Mouse (Mus musculus) midbrain, embryonic 13.5 days (tissue): ENCODE data around the gene Dus4l. TPM values are rescaled to one million over a fixed set of nuclear protein-coding genes. Genes with fewer than 3 reads are reported as not detected.
A peak's percentile ranks its signal among the peaks of the same experiment; 100 is the strongest.
"Not testable (repeated sequence)": the region's sequence is repeated elsewhere in the genome, so short reads cannot be mapped to it uniquely, and the experiment has no call there.

Experiments used
- ATAC-seq: fragments of 200-750 bp; cut with Nextera tagmentation; 2 replicates; pipeline ENCODE4 v1.8.0; 2017; ENCODE audit warnings: mild to moderate bottlenecking, moderate TSS enrichment, moderate library complexity
- H3K27ac ChIP-seq: fragments of 300-500 bp; sonication (generic); 2 replicates; pipeline ENCODE4 v1.5.1; 2015; ENCODE audit warnings: inconsistent platforms, mild to moderate bottlenecking, moderate library complexity
- H3K27me3 ChIP-seq: fragments of 300-500 bp; sonication (generic); 2 replicates; pipeline ENCODE4 v1.6.1; 2015; ENCODE audit warnings: mild to moderate bottlenecking, inconsistent platforms
- H3K36me3 ChIP-seq: fragments of 300-500 bp; sonication (generic); 2 replicates; pipeline ENCODE4 v1.6.1; 2015; ENCODE audit warnings: mild to moderate bottlenecking, inconsistent platforms
- H3K4me1 ChIP-seq: fragments of 300-500 bp; sonication (generic); replicated peaks from 2 replicates; pipeline ENCODE4 v1.6.1; 2015; ENCODE audit warnings: inconsistent platforms
- H3K4me2 ChIP-seq: fragments of 300-500 bp; sonication (generic); replicated peaks from 2 replicates; pipeline ENCODE4 v1.6.1; 2015; ENCODE audit warnings: moderate library complexity, mild to moderate bottlenecking, inconsistent platforms
- H3K4me3 ChIP-seq: fragments of 300-500 bp; sonication (generic); replicated peaks from 2 replicates; pipeline ENCODE4 v1.5.1; 2015; ENCODE audit warnings: mild to moderate bottlenecking, inconsistent platforms
- H3K9ac ChIP-seq: fragments of 300-500 bp; sonication (generic); replicated peaks from 2 replicates; pipeline ENCODE4 v1.6.1; 2015; ENCODE audit warnings: mild to moderate bottlenecking, inconsistent platforms
- H3K9me3 ChIP-seq: fragments of 300-500 bp; sonication (generic); 2 replicates; pipeline ENCODE4 v1.6.1; 2016; ENCODE audit warnings: mild to moderate bottlenecking, inconsistent platforms
- WGBS: fragments of 180-500 bp; shearing (Covaris S2); methylation state at CpG from one replicate; pipeline ENCODE4 v1.1.7; 2015; 5-methylcytosine and 5-hydroxymethylcytosine counted together
- polyA plus RNA-seq: library from polyadenylated mRNA; unstranded; fragments of >200 nt; fragmentation: Nextera tagmentation; extraction: Ambion mirVana; gene quantifications from 2 replicates; pipeline ENCODE4 v1.2.1, GENCODE M21; 2015

Dus4l gene
- polyA plus RNA-seq, 1 experiment from 2014 or later, result 9.2 TPM

GRCm38 (mm10) chr12:31634343-31635239, 20.0 kb downstream of the Dus4l start, which contains the start of gene Bcap29:
Gene Bcap29, minus strand, starts transcription at chr12:31634658.
- Histone ChIP-seq H3K4me2 (peak within 1 kb of the TSS; percentile 72), H3K4me1 (peaks cover 4% of the 10 kb centered on the region), H3K27me3 (no peaks in the 10 kb centered on the region), H3K9ac (peak within 1 kb of the TSS; percentile 82), H3K27ac (peak within 1 kb of the TSS; percentile 39), H3K36me3 (0 out of 2 replicates have a peak, but pooled peaks cover 3% of the 10 kb centered on the region), H3K4me3 (peak within 1 kb of the TSS; percentile 57), H3K9me3 (no peaks in the 10 kb centered on the region)
- 2% methylated on average over 49 of the region's 73 CpGs for WGBS
- peak; percentile 90 for ATAC-seq

- peak overlapping the region; percentile 57 for H3K4me3 ChIP-seq
- no peak overlapping the region for H3K27ac ChIP-seq
- H3K36me3 ChIP-seq, result 0 out of 2 replicates have a peak, but pooled peaks cover 3% of the 10 kb centered on the region
- ATAC-seq, result peak; percentile 57
- H3K4me2 ChIP-seq, result peak overlapping the region; percentile 72
- peaks cover 4% of the 10 kb centered on the region for H3K4me1 ChIP-seq
- 7% methylated on average over 13 of the region's 13 CpGs for WGBS
- H3K9ac ChIP-seq, result peak overlapping the region; percentile 82
- H3K9me3 ChIP-seq, result no peaks in the 10 kb centered on the region
- H3K27me3 ChIP-seq, result no peaks in the 10 kb centered on the region
Measured at GRCm38 (mm10) chr12:31633970-31634342, 20.7 kb downstream of the Dus4l start.

GRCm38 (mm10) chr12:31628396-31628795, 26.2 kb downstream of the Dus4l start:
- not testable (repeated sequence) for H3K27me3 ChIP-seq, H3K27ac ChIP-seq, H3K4me1 ChIP-seq, H3K4me3 ChIP-seq, H3K36me3 ChIP-seq, H3K9me3 ChIP-seq, H3K9ac ChIP-seq, H3K4me2 ChIP-seq, ATAC-seq
- WGBS, result 93% methylated on average over 9 of the region's 9 CpGs

GRCm38 (mm10) chr12:31625016-31625415, 29.6 kb downstream of the Dus4l start:
- no peak for ATAC-seq
- Histone ChIP-seq H3K4me1 (0 out of 2 replicates have a peak, but pooled peaks cover 2% of the 10 kb centered on the region), H3K9me3 (no peaks in the 10 kb centered on the region), H3K36me3 (peaks cover 9% of the 10 kb centered on the region; the same call in 1 of the 2 replicates), H3K9ac (no peak overlapping the region), H3K27me3 (no peaks in the 10 kb centered on the region), H3K27ac (no peak overlapping the region), H3K4me3 (no peak overlapping the region), H3K4me2 (no peak overlapping the region)
- 98% methylated on average over 1 of the region's 1 CpGs for WGBS

GRCm38 (mm10) chr12:31620106-31620505, 34.5 kb downstream of the Dus4l start:
- no peaks in the 10 kb centered on the region for H3K9me3 ChIP-seq
- 0 out of 2 replicates have a peak, but pooled peaks cover 2% of the 10 kb centered on the region for H3K4me1 ChIP-seq
- no peak overlapping the region for H3K27ac ChIP-seq
- H3K4me2 ChIP-seq, result no peak overlapping the region
- no peaks in the 10 kb centered on the region for H3K27me3 ChIP-seq
- H3K36me3 ChIP-seq, result peaks cover 6% of the 10 kb centered on the region; the same call in 1 of the 2 replicates
- 87% methylated on average over 8 of the region's 8 CpGs for WGBS
- no peak overlapping the region for H3K4me3 ChIP-seq
- ATAC-seq, result no peak
- H3K9ac ChIP-seq, result no peak overlapping the region

- Histone ChIP-seq H3K36me3 (peaks cover 6% of the 10 kb centered on the region; the same call in 1 of the 2 replicates), H3K27me3 (no peaks in the 10 kb centered on the region), H3K4me1 (no peaks in the 10 kb centered on the region), H3K4me2 (no peak overlapping the region), H3K4me3 (no peak overlapping the region), H3K27ac (no peak overlapping the region), H3K9me3 (no peaks in the 10 kb centered on the region), H3K9ac (no peak overlapping the region)
- WGBS, result 48% methylated on average over 4 of the region's 4 CpGs
- ATAC-seq, result no peak
Measured at GRCm38 (mm10) chr12:31613353-31613752, 41.3 kb downstream of the Dus4l start.

GRCm38 (mm10) chr12:31608138-31608537, 46.5 kb downstream of the Dus4l start:
- WGBS, result 6% methylated on average over 3 of the region's 3 CpGs
- H3K27me3 ChIP-seq, result no peaks in the 10 kb centered on the region

GRCm38 (mm10) chr12:31604894-31605293, 49.7 kb downstream of the Dus4l start:
- Histone ChIP-seq H3K27me3 (no peaks in the 10 kb centered on the region), H3K27ac (no peak overlapping the region), H3K4me3 (no peak overlapping the region), H3K36me3 (no peaks in the 10 kb centered on the region), H3K9ac (no peak overlapping the region), H3K4me2 (no peak overlapping the region), H3K9me3 (no peaks in the 10 kb centered on the region), H3K4me1 (no peaks in the 10 kb centered on the region)
- 86% methylated on average over 3 of the region's 3 CpGs for WGBS
- ATAC-seq, result no peak

More at GRCm38 (mm10) chr12:31608138-31608537, 46.5 kb downstream of the Dus4l start:
- H3K4me2 ChIP-seq, result no peak overlapping the region
- no peaks in the 10 kb centered on the region for H3K9me3 ChIP-seq
- no peak overlapping the region for H3K4me3 ChIP-seq
- no peak overlapping the region for H3K27ac ChIP-seq
- H3K4me1 ChIP-seq, result no peaks in the 10 kb centered on the region
- ATAC-seq, result no peak
- no peak overlapping the region for H3K9ac ChIP-seq
- H3K36me3 ChIP-seq, result no peaks in the 10 kb centered on the region

- no peaks in the 10 kb centered on the region for H3K4me1 ChIP-seq
- no peaks in the 10 kb centered on the region for H3K27me3 ChIP-seq
- no peak overlapping the region for H3K9ac ChIP-seq
- H3K9me3 ChIP-seq, result no peaks in the 10 kb centered on the region
- H3K4me2 ChIP-seq, result no peak overlapping the region
- H3K27ac ChIP-seq, result no peak overlapping the region
- no peak for ATAC-seq
- WGBS, result 81% methylated on average over 6 of the region's 6 CpGs
- no peaks in the 10 kb centered on the region for H3K36me3 ChIP-seq
- H3K4me3 ChIP-seq, result no peak overlapping the region
Measured at GRCm38 (mm10) chr12:31603586-31603985, 51.0 kb downstream of the Dus4l start.

GRCm38 (mm10) chr12:31594296-31594695, 60.3 kb downstream of the Dus4l start:
- 72% methylated on average over 3 of the region's 3 CpGs for WGBS
- H3K27ac ChIP-seq, result no peak overlapping the region
- no peaks in the 10 kb centered on the region for H3K36me3 ChIP-seq
- no peak overlapping the region for H3K9ac ChIP-seq
- H3K9me3 ChIP-seq, result no peaks in the 10 kb centered on the region; the same call in 1 of the 2 replicates
- H3K4me3 ChIP-seq, result no peak overlapping the region
- H3K4me2 ChIP-seq, result no peak overlapping the region
- no peak for ATAC-seq
- H3K4me1 ChIP-seq, result no peaks in the 10 kb centered on the region
- H3K27me3 ChIP-seq, result no peaks in the 10 kb centered on the region

- H3K4me1 ChIP-seq, result no peaks in the 10 kb centered on the region
- H3K36me3 ChIP-seq, result no peaks in the 10 kb centered on the region
- H3K4me3 ChIP-seq, result no peak overlapping the region
- H3K27ac ChIP-seq, result no peak overlapping the region
- no peak for ATAC-seq
- H3K9ac ChIP-seq, result no peak overlapping the region
- H3K9me3 ChIP-seq, result no peaks in the 10 kb centered on the region; the same call in 1 of the 2 replicates
- H3K27me3 ChIP-seq, result no peaks in the 10 kb centered on the region
- WGBS, result 34% methylated on average over 3 of the region's 3 CpGs
- no peak overlapping the region for H3K4me2 ChIP-seq
Measured at GRCm38 (mm10) chr12:31592011-31592410, 62.6 kb downstream of the Dus4l start.
